Mouse (Mus musculus) myocyte (in vitro differentiated cells): ENCODE data around the gene Tmem11.

Source experiments
- CEBPB ChIP-seq: IDR thresholded peaks from 2 replicates; pipeline ENCODE4 v1.6.1; 2011; ENCODE audit warnings: mild to moderate bottlenecking, moderate library complexity; ENCODE audit not compliant: poor library complexity, insufficient read depth, severe bottlenecking
- MAX ChIP-seq: IDR thresholded peaks from one replicate; pipeline ENCODE4 v1.6.1; 2011; ENCODE audit warnings: low read depth, mild to moderate bottlenecking, control low read depth
- MYOD1 ChIP-seq, 3 experiments: IDR thresholded peaks; one replicate each; pipeline ENCODE4 v1.6.1; 2011; ENCODE audit warnings: control low read depth in 2 of 3, low read depth in 2 of 3, mild to moderate bottlenecking in 2 of 3, moderate library complexity in 1 of 3; ENCODE audit not compliant: insufficient read length in 2 of 3, control insufficient read depth in 1 of 3
- POLR2A ChIP-seq: IDR thresholded peaks from one replicate; pipeline ENCODE4 v1.6.1; 2011; ENCODE audit warnings: low read depth, mild to moderate bottlenecking, control low read depth, moderate library complexity; ENCODE audit not compliant: insufficient read length
- SRF ChIP-seq: IDR thresholded peaks from one replicate; pipeline ENCODE4 v1.6.1; 2011; ENCODE audit warnings: low read depth; ENCODE audit not compliant: control insufficient read depth, insufficient read length
- TCF12 ChIP-seq: IDR thresholded peaks from one replicate; pipeline ENCODE4 v1.6.1; 2011; ENCODE audit warnings: mild to moderate bottlenecking, control low read depth; ENCODE audit not compliant: poor library complexity, insufficient read depth, severe bottlenecking
- USF1 ChIP-seq: IDR thresholded peaks from one replicate; pipeline ENCODE4 v1.6.1; 2011; ENCODE audit warnings: low read depth, mild to moderate bottlenecking, control low read depth, moderate library complexity

- TF ChIP-seq POLR2A (no peak), USF1 (no peak), MAX (no peak), TCF12 (no peak), MYOD1 (IDR thresholded peaks at IDR 0.05; ENCODE audit: control insufficient read depth in 1 of 3, insufficient read length in 2 of 3, low read depth in 2 of 3) (no peak), SRF (no peak), CEBPB (no peak)
Measured at GRCm38 (mm10) chr11:60826700-60827099, 52.4 kb downstream of the Tmem11 start.
